Mouse (Mus musculus): Measurements from ENCODE around the gene Smim17. TPM values are rescaled to one million over a fixed set of nuclear protein-coding genes. Genes with fewer than 3 reads are reported as not detected.
"Not testable (repeated sequence)": the region's sequence is repeated elsewhere in the genome, so short reads cannot be mapped to it uniquely, and the experiment has no call there.

Smim17 gene
- 10 to 100 TPM; 21.3 to 24.2 TPM for total RNA-seq (2021)

GRCm38 (mm10) chr7:6397996-6398975 is at the start of gene Smim17:
Gene Smim17, plus strand, starts transcription at chr7:6398715.
- peak; percentile 68 to 76 for DNase-seq

DNA sequence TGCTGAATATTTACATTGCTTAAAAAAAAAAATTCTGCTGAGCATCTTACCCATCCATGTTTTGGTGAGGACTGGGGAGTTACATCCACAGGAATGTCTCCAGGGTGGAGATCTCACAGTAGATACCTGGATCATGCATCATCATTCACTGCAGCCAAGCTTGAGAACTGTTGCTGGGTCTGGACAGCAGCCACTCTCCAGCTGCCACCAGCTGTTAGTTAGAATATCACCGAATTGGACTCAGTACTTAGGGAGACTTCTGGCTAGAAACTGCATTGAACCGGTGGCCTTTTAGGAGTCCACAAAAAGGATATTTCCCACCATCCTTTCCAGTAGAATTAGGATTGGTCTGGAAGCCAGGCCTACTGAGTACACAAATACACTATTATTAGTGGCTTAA is 40.4 kb upstream of the Smim17 start:
- DNase-seq: no peak

DNA sequence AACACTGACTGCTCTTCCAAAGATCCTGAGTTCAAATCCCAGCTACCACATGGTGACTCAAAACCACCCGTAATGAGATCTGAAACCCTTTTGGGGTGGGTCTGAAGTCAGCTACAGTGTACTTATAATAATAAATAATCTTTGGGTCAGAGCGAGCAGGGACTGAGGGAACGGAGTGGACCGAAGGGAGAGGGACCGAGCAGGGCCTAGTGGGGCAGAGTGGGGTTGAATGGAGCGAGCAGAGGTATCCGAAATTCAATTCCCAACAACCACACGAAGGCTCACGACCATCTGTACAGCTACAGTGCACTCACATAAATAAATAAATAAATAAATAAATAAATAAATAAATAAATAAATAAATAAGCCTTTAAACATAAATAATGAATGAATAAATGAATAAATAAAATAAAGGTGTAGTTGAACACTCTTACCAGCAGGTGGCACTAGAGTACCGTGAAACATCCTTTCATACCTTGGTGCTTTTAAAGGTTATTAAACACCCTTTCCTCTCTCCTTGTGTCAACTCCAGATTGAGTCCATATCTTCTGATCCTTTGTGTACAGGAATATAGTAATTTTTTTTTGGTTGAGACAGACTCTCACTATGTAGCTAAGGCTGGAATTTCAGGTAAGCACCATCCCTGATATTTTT is 39.5 kb upstream of the Smim17 start:
- DNase-seq: no peak

DNA sequence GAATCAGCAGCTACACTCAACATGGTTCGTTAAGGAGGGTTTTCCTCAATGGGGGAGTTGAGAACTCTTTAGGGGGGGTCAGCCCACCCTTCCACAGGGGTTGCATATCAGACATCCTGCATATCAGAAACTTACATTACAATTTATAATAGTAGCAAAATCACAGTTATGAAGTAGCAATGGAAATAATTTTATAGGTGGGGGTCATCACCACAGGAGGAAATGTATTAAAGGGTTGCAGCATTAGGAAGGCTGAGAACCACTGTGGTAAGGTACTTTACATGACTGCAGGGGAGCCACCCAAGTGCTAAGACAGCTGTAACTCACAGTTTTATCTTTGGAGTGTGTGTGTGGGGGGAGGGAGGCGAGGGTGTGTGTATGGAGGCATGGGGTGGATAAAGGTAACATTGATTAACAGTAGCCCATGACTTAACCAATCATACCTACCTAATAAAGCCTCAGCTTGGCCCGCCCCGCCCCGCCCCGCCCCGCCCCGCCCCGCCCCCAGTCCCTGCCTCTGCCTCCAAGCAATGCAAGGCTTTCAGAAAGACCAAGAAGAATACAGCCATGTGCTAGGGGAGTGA is 37.9 kb upstream of the Smim17 start:
- DNase-seq: no peak

DNA sequence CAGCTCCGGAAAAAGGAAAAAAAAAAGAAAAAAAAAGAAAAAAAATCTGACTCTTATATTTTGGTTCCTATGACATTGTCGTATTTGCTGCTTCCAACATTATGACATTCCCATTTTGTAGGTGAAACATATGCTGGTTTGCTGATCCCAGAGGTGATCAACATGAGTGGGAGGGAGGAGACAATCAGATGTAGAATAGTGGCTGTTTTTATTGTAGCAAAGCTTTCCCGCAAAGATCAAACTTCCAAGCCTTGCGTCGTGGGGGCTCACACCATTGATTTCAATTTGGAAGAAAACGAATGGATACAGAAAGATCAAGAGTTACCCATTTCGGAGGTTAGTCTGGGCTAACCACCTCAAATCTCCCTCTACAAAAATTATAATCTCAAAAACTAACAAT is 36.8 kb upstream of the Smim17 start:
- DNase-seq: no peak

GRCm38 (mm10) chr7:6362268-6363046 is 36.1 kb upstream of the Smim17 start:
- peak; percentile 97 to 98 for DNase-seq

DNA sequence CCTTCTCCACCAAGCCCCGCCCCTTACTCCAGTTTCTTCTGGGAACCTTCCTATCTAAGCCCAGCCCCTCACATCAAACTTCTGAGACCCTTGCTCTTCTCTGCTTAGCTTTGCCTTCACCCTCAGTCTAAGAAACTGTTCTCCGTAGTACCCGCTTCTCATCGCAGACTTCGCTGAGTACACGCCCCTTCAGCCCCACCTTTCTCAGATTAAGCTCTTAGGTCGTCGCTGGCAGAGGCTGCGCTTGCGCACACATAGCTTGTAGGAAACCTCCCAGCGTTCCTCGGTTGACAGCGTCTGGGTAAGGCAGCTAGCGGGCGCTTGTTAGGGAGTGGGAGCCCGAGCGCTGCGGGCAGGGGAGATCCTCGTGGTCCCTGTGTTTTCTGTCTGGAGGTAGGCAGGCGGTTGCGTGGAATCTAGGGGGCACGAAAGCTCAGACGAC is 35.4 kb upstream of the Smim17 start, which contains the start of gene Zfp78:
Gene Zfp78, plus strand, starts transcription at position 234 of the 442 bp plus-strand sequence.
- DNase-seq: no peak

GRCm38 (mm10) chr7:6364761-6365160 is 33.8 kb upstream of the Smim17 start:
- DNase-seq: no peak

GRCm38 (mm10) chr7:6367185-6367584 is 31.3 kb upstream of the Smim17 start:
- DNase-seq: no peak

DNA sequence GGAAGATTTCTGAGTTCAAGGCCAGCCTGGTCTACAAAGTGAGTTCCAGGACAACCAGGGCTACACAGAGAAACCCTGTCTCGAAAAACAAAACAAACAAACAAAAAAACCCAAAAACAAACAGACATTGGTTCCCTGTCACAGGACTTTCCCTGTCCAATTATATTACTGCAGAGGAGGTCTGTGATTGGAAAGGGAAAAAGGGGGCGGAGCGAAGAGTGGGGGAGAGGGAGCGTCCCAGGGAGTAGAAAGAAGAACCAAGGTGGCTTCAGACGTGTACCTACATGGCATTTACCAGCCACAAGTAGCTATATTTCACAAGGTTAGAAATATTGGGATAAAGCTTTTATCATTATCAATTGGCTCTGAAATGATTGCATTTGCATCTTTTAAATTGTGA is 30.4 kb upstream of the Smim17 start:
- not testable (repeated sequence) for DNase-seq

GRCm38 (mm10) chr7:6369460-6369859 is 29.1 kb upstream of the Smim17 start:
- DNase-seq: no peak

GRCm38 (mm10) chr7:6372993-6373392 is 25.5 kb upstream of the Smim17 start:
- no peak for DNase-seq

GRCm38 (mm10) chr7:6378441-6378840 is 20.1 kb upstream of the Smim17 start:
- peak in 1 of 2 experiments; percentile 31 for DNase-seq

- DNase-seq: no peak
Observed at GRCm38 (mm10) chr7:6381431-6381830, 17.1 kb upstream of the Smim17 start.

- DNase-seq: peak; percentile 88 to 89
Observed at GRCm38 (mm10) chr7:6383044-6383455, 15.5 kb upstream of the Smim17 start, which contains the start of gene Zfp28. Gene Zfp28, plus strand, starts transcription at chr7:6383295.

GRCm38 (mm10) chr7:6384011-6384410 is 14.5 kb upstream of the Smim17 start:
- DNase-seq: no peak

- peak; percentile 31 to 43 for DNase-seq
Observed at GRCm38 (mm10) chr7:6386995-6387394, 11.5 kb upstream of the Smim17 start.

- no peak for DNase-seq
Observed at GRCm38 (mm10) chr7:6388971-6389370, 9.5 kb upstream of the Smim17 start.

DNA sequence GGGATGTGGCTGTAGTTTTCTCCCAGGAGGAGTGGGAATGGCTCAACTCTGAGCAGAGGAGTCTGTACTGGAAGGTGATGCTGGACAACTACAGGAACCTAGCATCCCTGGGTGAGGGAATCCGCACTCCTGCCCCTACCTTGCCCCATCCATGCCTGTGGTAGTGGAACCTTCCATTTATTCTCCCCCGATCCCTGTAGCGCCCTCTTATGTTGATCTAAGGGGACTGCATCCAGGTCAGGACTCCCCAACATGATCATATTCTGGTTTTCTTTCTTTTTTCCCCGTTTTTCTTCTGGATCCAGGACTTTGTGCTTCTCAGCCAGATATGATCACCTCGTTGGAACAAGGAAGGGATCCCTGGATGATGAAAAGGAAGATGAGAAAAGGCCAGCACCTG is 9.1 kb upstream of the Smim17 start:
- no peak for DNase-seq

DNA sequence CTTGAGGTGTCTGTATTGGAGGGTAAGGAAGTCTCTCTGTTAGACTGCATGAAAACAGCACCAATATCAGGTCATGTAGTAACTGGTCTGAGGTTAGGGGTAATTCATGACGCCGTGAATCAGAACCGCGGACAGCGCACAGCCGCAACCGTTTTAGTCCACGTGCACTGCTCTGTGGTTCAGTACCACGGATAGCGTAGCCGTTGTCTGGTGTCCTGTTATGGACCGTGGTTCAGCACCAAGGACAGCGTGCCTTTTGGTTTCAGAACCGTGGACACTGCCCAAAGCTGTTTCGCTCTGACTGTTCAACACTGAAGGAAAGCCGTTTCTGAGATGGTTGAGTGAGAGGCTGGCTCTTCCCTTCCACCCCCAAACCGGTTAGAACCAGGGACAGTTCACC is 11.5 kb downstream of the Smim17 start, which contains the start of gene Gm20715:
Gene Gm20715, plus strand, starts transcription at position 235 of the 400 bp plus-strand sequence.
- DNase-seq: peak; percentile 56 to 69

DNA sequence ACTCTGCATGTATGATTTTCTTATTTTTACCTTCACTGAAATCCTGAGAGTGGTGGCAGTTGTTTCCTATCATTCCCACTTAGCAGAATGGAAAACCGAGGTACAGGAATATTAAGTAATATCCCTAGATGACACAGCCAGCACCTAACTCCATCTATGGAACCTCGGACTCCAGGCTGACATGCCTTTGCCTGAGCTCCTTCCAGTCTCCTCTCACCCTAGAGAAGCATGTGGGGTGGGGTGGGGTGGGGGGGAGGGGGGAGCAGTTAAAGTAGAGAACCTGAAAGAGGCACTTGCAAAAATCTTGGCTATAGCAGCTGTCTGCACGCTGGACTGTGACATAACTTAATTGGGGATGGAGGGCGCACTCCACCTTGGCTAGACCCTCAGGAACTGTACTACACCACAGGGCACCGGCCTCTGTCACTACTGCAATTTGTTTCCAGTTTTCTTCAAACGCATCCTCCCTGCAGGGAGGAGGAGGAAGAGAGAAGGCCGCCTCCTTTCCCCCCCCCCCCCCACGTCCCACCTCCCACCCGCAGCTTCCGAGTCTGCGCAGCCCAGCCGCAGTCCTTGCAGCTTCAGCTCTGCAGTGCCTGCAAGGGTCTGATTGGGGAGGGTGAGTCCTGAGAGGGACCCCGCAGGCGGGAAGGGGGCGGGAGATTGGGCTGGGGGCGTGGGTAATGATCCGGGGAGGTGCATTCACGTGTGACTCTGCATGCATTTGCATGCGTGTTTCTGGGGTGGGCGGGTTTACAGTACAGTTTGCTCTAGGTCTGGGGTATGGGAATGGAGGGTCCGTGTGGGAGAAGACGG is 16.3 kb downstream of the Smim17 start:
- peak; percentile 30 to 36 for DNase-seq
